Mouse (Mus musculus): ENCODE measurements at regions not wholly inside any gene's neighbourhood (a gene's known extent, or its start where the extent isn't known, plus 50 kb on each side); places are given as distances from the start of the nearest gene placed in this dataset.
A peak's percentile ranks its signal among the peaks of the same experiment; 100 is the strongest.

DNA sequence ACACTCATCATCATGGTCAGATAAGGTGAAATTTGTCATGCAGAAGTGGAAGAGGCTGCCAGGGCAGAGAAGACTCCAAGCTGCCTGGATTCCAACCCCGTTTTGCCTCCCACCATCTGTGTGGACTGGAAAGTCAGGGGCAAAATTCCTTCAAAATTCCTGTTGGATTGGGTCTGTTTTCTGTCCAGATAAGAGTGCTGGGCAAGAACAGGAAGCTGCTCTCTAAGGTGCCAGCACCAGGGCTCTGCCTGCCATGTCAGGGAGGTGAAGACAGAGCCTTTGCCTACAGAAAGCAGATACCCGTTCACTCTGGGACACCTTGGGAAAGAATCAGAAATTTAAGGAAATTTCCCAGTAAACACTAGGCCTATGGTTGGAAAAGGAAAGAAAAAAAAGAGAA, 112.5 kb upstream of the Sash1 start:
- H3K27me3 ChIP-seq (replicated peaks): no peaks in the 10 kb centered on the region

DNA sequence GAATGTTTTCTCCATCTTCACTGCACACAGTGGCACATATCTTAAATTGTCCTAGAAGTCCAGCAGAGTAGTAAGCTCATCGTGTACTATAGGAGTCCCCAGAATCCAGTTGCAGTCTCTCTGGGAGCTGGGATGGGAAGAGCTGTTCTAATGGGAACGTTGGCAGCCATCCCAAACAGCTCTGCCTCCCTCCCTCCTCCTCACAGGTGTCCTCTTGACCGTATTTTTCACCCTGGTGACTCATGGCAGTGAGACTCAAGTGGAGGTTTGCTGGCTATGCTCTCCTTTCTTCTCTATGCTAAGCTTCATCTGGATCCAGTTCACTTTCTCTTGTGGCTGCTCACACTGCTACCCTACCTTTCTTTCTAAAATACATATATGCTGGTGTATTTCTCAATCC, 109.2 kb upstream of the Sash1 start:
- Histone ChIP-seq H3K27ac (no peak overlapping the region), H3K4me3 (no peak overlapping the region), H3K4me1 (peaks cover 5% of the 10 kb centered on the region; the same call in 1 of the 2 replicates), H3K27me3 (replicated peaks) (no peaks in the 10 kb centered on the region), H3K9ac (no peak overlapping the region), H3K4me2 (replicated peaks) (no peak overlapping the region), H3K9me3 (no peaks in the 10 kb centered on the region), H3K36me3 (no peaks in the 10 kb centered on the region)
- no peak for ATAC-seq (ENCODE audit: low FRiP score, low read depth)
- 72% methylated on average over 3 of the region's 3 CpGs for WGBS

More for the DNA sequence above, 112.5 kb upstream of the Sash1 start:
- H3K4me1 ChIP-seq: no peaks in the 10 kb centered on the region
- no peak for ATAC-seq (ENCODE audit: low FRiP score, low read depth)
- WGBS: 84% methylated on average over 2 of the region's 2 CpGs
- no peak overlapping the region for H3K4me3 ChIP-seq
- H3K27ac ChIP-seq: no peak overlapping the region
- H3K4me2 ChIP-seq (replicated peaks): no peak overlapping the region
- H3K9me3 ChIP-seq: no peaks in the 10 kb centered on the region
- H3K9ac ChIP-seq: no peak overlapping the region
- H3K36me3 ChIP-seq: no peaks in the 10 kb centered on the region

- ATAC-seq (ENCODE audit: low FRiP score, low read depth): no peak
- no peak overlapping the region for H3K4me3 ChIP-seq
- no peak overlapping the region for H3K27ac ChIP-seq
- H3K27me3 ChIP-seq (replicated peaks): no peaks in the 10 kb centered on the region
- no peak overlapping the region for H3K4me2 ChIP-seq (replicated peaks)
- H3K4me1 ChIP-seq: peaks cover under 1% of the 10 kb centered on the region; the same call in 1 of the 2 replicates
- H3K36me3 ChIP-seq: no peaks in the 10 kb centered on the region
- no peaks in the 10 kb centered on the region for H3K9me3 ChIP-seq
- no peak overlapping the region for H3K9ac ChIP-seq
- 88% methylated on average over 7 of the region's 7 CpGs for WGBS
Observed at GRCm38 (mm10) chr10:8986339-8986738, 100.5 kb upstream of the Sash1 start.

GRCm38 (mm10) chr10:8983347-8983746, 97.5 kb upstream of the Sash1 start:
- WGBS: 84% methylated on average over 4 of the region's 4 CpGs
- no peaks in the 10 kb centered on the region for H3K27me3 ChIP-seq (replicated peaks)
- H3K4me3 ChIP-seq: no peak overlapping the region
- ATAC-seq (ENCODE audit: low FRiP score, low read depth): no peak
- H3K9ac ChIP-seq: no peak overlapping the region
- H3K27ac ChIP-seq: no peak overlapping the region
- no peak overlapping the region for H3K4me2 ChIP-seq (replicated peaks)
- H3K36me3 ChIP-seq: no peaks in the 10 kb centered on the region
- H3K4me1 ChIP-seq: no peaks in the 10 kb centered on the region
- H3K9me3 ChIP-seq: no peaks in the 10 kb centered on the region

- no peaks in the 10 kb centered on the region for H3K9me3 ChIP-seq
- no peak overlapping the region for H3K4me2 ChIP-seq (replicated peaks)
- no peaks in the 10 kb centered on the region for H3K4me1 ChIP-seq
- H3K36me3 ChIP-seq: no peaks in the 10 kb centered on the region
- no peak overlapping the region for H3K27ac ChIP-seq
- H3K27me3 ChIP-seq (replicated peaks): no peaks in the 10 kb centered on the region
- no peak overlapping the region for H3K4me3 ChIP-seq
- H3K9ac ChIP-seq: no peak overlapping the region
- no peak for ATAC-seq (ENCODE audit: low FRiP score, low read depth)
- WGBS: 90% methylated on average over 1 of the region's 1 CpGs
Observed at GRCm38 (mm10) chr10:8980568-8980967, 94.7 kb upstream of the Sash1 start.

DNA sequence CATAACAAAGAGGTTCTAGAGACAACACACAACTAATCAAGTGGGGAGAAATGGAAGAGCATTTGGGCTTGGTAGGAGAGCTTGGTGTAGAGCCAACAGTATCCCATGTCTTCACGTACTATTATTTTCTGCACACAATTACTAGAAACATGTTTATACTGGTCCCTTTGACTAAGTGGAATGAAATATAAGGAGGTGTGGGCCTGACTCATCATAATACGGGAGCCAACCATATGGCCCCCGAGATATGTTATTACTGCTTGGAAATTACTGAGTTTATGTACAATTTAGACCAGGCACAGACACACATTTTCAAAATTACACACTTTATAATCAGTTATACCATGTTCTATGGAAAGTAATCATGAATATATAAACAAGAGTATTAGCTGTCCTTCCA, 92.7 kb upstream of the Sash1 start:
- no peaks in the 10 kb centered on the region for H3K4me1 ChIP-seq
- H3K27ac ChIP-seq: no peak overlapping the region
- H3K4me3 ChIP-seq: no peak overlapping the region
- H3K4me2 ChIP-seq (replicated peaks): no peak overlapping the region
- no peak overlapping the region for H3K9ac ChIP-seq
- no peak for ATAC-seq (ENCODE audit: low FRiP score, low read depth)
- H3K36me3 ChIP-seq: no peaks in the 10 kb centered on the region
- H3K27me3 ChIP-seq (replicated peaks): no peaks in the 10 kb centered on the region
- H3K9me3 ChIP-seq: no peaks in the 10 kb centered on the region
- 96% methylated on average over 3 of the region's 3 CpGs for WGBS

- Histone ChIP-seq H3K9ac (no peak overlapping the region), H3K36me3 (no peaks in the 10 kb centered on the region), H3K27ac (no peak overlapping the region), H3K4me3 (no peak overlapping the region), H3K27me3 (replicated peaks) (no peaks in the 10 kb centered on the region), H3K4me1 (no peaks in the 10 kb centered on the region), H3K9me3 (no peaks in the 10 kb centered on the region), H3K4me2 (replicated peaks) (no peak overlapping the region)
- 73% methylated on average over 1 of the region's 1 CpGs for WGBS
- no peak for ATAC-seq (ENCODE audit: low FRiP score, low read depth)
Observed at GRCm38 (mm10) chr10:8973934-8974333, 88.1 kb upstream of the Sash1 start.

DNA sequence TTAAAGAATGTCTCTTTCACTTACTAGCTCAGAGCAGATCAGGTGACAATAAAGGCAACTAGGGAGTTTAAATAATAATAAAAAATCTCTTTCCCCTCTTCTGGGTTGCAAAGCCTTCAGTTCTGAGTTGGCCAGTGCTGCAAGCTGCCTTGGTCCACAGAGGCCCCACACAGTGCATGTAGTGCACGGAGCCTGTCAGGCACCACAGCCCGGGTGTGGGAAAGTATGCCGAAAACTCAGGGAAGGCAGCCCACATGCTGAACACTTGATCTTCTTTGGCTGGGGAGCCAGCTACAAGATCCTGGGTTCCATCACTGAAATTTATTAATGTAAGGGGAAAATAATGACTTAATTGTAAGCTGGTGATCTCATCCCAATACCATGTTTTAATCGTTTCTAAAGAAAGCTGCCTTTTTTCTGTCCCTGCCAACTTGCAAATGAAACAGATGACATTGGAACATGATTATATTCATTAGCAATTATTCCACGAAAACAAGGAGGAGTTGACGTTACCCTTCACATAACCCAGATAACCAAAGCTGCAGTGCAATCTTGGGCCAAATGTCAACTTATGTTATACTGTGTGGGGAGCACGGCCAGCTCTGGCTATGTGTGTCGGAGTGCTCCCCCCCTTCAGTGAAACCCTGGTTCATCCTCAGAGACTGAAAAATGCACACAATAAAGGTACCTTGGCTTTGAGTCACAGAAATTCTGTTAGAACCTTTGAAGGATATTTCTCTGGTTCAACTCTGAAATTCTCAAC, 87.1 kb upstream of the Sash1 start:
- ATAC-seq (ENCODE audit: low FRiP score, low read depth): no peak
- H3K9me3 ChIP-seq: no peaks in the 10 kb centered on the region
- H3K9ac ChIP-seq: no peak overlapping the region
- H3K27me3 ChIP-seq (replicated peaks): no peaks in the 10 kb centered on the region
- no peaks in the 10 kb centered on the region for H3K36me3 ChIP-seq
- H3K4me3 ChIP-seq: no peak overlapping the region
- no peak overlapping the region for H3K4me2 ChIP-seq (replicated peaks)
- H3K4me1 ChIP-seq: peaks cover 4% of the 10 kb centered on the region
- no peak overlapping the region for H3K27ac ChIP-seq
- WGBS: 78% methylated on average over 8 of the region's 8 CpGs

DNA sequence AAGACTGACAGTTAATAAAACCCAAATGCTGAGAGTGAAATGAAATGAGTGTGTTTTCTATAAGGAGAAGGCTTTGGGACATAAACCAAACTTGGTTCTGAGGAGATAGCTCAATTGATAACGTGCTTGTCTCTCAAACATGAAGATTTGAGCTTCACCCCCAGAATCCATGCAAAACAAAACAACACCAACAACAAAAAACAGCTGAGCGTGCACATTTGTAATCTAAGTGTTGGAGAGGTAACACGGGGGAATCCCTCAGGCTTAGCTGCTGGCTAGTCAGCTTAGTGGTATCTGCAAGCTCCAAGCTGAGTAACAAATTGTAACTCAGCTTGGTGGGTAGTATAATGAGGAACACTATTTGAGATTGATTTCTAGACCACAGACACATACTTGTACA, 84.9 kb upstream of the Sash1 start:
- Histone ChIP-seq H3K9ac (no peak overlapping the region), H3K4me3 (no peak overlapping the region), H3K9me3 (no peaks in the 10 kb centered on the region), H3K4me2 (replicated peaks) (no peak overlapping the region), H3K27ac (no peak overlapping the region), H3K36me3 (no peaks in the 10 kb centered on the region), H3K27me3 (replicated peaks) (no peaks in the 10 kb centered on the region), H3K4me1 (peaks cover 5% of the 10 kb centered on the region)
- WGBS: 88% methylated on average over 3 of the region's 3 CpGs
- ATAC-seq (ENCODE audit: low FRiP score, low read depth): no peak

DNA sequence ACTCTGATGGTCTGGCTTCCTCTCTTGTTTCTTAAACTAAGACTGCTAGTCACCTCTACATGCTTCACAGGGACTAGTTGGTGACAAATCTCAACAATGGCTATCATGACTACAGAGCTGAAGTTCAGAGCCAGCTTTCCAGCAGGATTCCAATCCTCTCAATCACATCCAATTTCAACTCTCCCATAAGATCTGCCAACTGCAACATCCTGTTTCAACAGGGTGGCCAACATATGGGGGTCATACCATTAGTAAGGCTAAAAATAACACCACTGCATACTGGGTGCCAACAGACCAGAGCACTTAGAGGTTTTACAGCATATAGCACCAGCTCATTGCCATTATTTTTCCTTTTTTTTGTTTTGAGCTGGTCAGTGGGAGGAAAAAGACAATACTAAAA, 83.7 kb upstream of the Sash1 start:
- no peak overlapping the region for H3K4me3 ChIP-seq
- no peak overlapping the region for H3K27ac ChIP-seq
- H3K4me2 ChIP-seq (replicated peaks): no peak overlapping the region
- ATAC-seq (ENCODE audit: low FRiP score, low read depth): no peak
- H3K4me1 ChIP-seq: peaks cover 5% of the 10 kb centered on the region
- H3K36me3 ChIP-seq: no peaks in the 10 kb centered on the region
- no peaks in the 10 kb centered on the region for H3K27me3 ChIP-seq (replicated peaks)
- no peak overlapping the region for H3K9ac ChIP-seq
- no peaks in the 10 kb centered on the region for H3K9me3 ChIP-seq

- Histone ChIP-seq H3K9me3 (no peaks in the 10 kb centered on the region), H3K4me3 (no peak overlapping the region), H3K4me2 (replicated peaks) (no peak overlapping the region), H3K4me1 (peaks cover 5% of the 10 kb centered on the region), H3K36me3 (no peaks in the 10 kb centered on the region), H3K27ac (no peak overlapping the region), H3K9ac (no peak overlapping the region), H3K27me3 (replicated peaks) (no peaks in the 10 kb centered on the region)
- WGBS: 73% methylated on average over 5 of the region's 5 CpGs
- no peak for ATAC-seq (ENCODE audit: low FRiP score, low read depth)
Observed at GRCm38 (mm10) chr10:8969016-8969415, 83.1 kb upstream of the Sash1 start.

DNA sequence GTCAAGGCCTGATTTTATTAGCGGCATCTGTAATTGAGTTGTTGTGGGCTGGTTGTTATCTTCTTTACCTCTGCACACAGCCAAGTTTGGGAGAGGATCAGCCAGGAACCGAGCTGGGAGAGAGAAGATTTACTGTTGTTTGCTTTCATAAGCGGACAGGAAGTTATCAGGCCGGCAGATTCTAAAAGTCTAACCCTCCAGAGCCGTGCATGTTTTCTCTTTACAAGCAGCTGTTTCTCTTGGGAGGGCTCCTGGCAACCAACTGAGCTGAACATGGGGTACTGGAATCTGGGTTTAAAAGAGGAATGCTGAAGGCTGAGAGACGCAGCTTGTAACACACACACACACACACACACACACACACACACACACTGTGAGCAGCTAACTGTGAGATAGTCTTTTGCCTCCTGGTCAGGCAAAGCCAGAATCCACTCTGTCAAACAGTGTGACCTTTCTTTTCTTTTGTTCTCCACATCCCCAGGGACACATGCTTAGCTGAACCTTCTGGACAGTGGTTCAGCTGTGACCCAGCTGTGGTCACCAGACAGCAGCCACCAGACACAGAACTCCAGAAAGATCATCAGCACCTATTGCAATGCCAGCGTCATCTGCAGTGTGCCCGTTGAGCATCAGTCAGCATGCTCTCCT, 82.5 kb upstream of the Sash1 start:
- H3K27me3 ChIP-seq (replicated peaks): no peaks in the 10 kb centered on the region
- no peak overlapping the region for H3K4me2 ChIP-seq (replicated peaks)
- H3K9ac ChIP-seq: no peak overlapping the region
- WGBS: 47% methylated on average over 8 of the region's 8 CpGs
- ATAC-seq (ENCODE audit: low FRiP score, low read depth): peak; percentile 37; the same call in 1 of the 2 replicates
- H3K9me3 ChIP-seq: no peaks in the 10 kb centered on the region
- no peak overlapping the region for H3K27ac ChIP-seq
- no peak overlapping the region for H3K4me3 ChIP-seq
- peaks cover 5% of the 10 kb centered on the region for H3K4me1 ChIP-seq
- H3K36me3 ChIP-seq: no peaks in the 10 kb centered on the region

DNA sequence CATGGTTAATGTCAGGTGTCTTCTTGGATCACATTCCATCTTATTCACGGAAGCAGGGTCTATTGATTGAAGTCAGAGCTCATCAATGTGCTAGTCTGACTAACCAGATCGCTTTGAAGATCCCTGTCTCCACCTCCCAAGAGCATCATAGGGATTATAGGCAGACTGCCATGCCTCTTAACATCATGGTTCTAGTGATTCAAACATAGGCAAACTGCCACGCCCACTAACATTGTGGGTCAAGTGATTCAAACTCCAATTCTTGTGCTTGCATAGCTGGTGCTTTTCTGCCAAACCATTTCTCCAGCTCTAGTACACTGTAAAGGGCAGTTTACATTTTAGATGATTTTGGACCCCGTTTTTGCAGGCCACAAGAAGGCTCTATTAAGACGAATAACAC, 77.1 kb upstream of the Sash1 start:
- Histone ChIP-seq H3K9me3 (no peaks in the 10 kb centered on the region), H3K4me2 (replicated peaks) (no peak overlapping the region), H3K9ac (no peak overlapping the region), H3K4me1 (peaks cover under 1% of the 10 kb centered on the region; the same call in 1 of the 2 replicates), H3K27me3 (replicated peaks) (no peaks in the 10 kb centered on the region), H3K36me3 (no peaks in the 10 kb centered on the region), H3K27ac (no peak overlapping the region), H3K4me3 (no peak overlapping the region)
- 83% methylated on average over 5 of the region's 5 CpGs for WGBS
- ATAC-seq (ENCODE audit: low FRiP score, low read depth): no peak
